In the genomic region with DNA sequence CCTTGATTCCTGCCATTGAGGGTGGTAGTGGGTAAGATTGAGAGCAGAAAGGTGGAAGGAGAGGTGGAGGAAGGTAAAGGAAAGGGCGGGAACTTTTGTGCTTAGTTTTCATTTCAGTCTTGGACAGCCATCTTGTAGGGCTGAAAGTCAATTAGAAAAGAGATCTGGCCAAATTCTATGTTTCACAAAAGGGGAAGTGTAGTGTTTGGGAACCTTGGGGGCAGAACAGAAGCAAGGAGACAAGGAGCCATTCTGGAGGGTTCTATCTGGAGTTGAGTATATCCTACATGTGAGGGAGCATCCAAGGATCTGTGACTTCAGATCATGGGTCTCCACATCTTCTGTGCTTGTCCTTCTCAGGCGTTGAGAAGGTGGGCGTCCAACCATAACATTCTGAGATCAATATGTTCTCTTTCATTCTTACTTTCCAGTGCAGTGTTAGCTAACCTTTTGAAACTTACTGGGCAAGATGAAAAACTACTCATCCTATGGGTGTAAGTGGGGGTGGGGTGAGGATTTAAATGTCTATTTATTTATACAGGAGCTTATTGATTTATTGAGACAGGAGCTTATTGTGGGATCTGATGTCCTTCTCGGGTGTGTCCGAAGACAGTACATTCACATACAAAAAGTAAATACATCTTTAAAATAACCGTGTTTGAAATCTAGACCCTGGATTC, we compare ENCODE assay signal across 8 mouse cellular contexts. TPM values are rescaled to one million over a fixed set of nuclear protein-coding genes. Genes with fewer than 3 reads are reported as not detected.
DNase-seq lines count a peak whose midpoint lies in the region; ATAC-seq and TF ChIP-seq lines count a peak whose summit lies in the region.

No protein-coding gene starts in this region.

- no peak for ATAC-seq in heart, embryonic 16.5 days (replicated peaks; ENCODE audit: extremely low read depth, insufficient read depth, low FRiP score)
- no peak for ATAC-seq in forebrain, embryonic 12.5 days (ENCODE audit: low FRiP score)
- 0 out of 2 replicates have a peak, but pooled peaks have one; percentile 2 for ATAC-seq in liver, postnatal 0 days
- no peak for ATAC-seq in monocyte, adult 5-6 weeks (replicated peaks; ENCODE audit: insufficient number of reproducible peaks, low FRiP score, low TSS enrichment, poor library complexity, severe bottlenecking)

- DNase-seq in heart, adult 11 months, result no peak
- no peak for DNase-seq in liver, postnatal 0 days
- no peak for DNase-seq in embryo, embryonic 9.5 days (ENCODE audit: extremely low spot score)
- DNase-seq in right cerebral cortex, adult 2 months (ENCODE audit: low spot score in 2 of 2), result no peak

- no peak for TF ChIP-seq EP300 in ES-Bruce4 (IDR thresholded peaks at IDR 0.05; ENCODE audit: insufficient read depth, low read depth, low read length)
- TF ChIP-seq EP300 in liver, postnatal 0 days (IDR thresholded peaks at IDR 0.05; ENCODE audit: low read depth), result no peak

- 49% methylated on average over 6 of the region's 6 CpGs for WGBS in heart, embryonic 16.5 days
- 63% methylated on average over 6 of the region's 6 CpGs for WGBS in forebrain, embryonic 12.5 days
- 33% methylated on average over 6 of the region's 6 CpGs for WGBS in liver, postnatal 0 days (ENCODE audit: insufficient replicate concordance)

- TF ChIP-seq POLR2A in ES-Bruce4 (IDR thresholded peaks at IDR 0.05; ENCODE audit: insufficient read depth, low read length), result no peak

- H3K36me3 ChIP-seq in heart, embryonic 16.5 days (ENCODE audit: control insufficient read depth, insufficient read depth), result no peaks in the 10 kb centered on the region
- H3K36me3 ChIP-seq in ES-Bruce4 (ENCODE audit: control insufficient read depth, insufficient read depth, low read length, poor library complexity, severe bottlenecking), result no peaks in the 10 kb centered on the region
- no peaks in the 10 kb centered on the region for H3K36me3 ChIP-seq in forebrain, embryonic 12.5 days (replicated peaks)
- no peaks in the 10 kb centered on the region for H3K36me3 ChIP-seq in liver, postnatal 0 days (replicated peaks; ENCODE audit: insufficient read depth, low read length)

- peaks cover 23% of the 10 kb centered on the region for H3K4me1 ChIP-seq in heart, embryonic 16.5 days (ENCODE audit: control insufficient read depth, insufficient read depth, low read length)
- peaks cover 2% of the 10 kb centered on the region for H3K4me1 ChIP-seq in ES-Bruce4 (ENCODE audit: control insufficient read depth, insufficient read depth, low read length)
- peaks cover 27% of the 10 kb centered on the region for H3K4me1 ChIP-seq in forebrain, embryonic 12.5 days
- peaks cover 22% of the 10 kb centered on the region for H3K4me1 ChIP-seq in liver, postnatal 0 days (ENCODE audit: insufficient read depth)

- H3K9me3 ChIP-seq in heart, embryonic 16.5 days (replicated peaks; ENCODE audit: control insufficient read depth, low read length), result no peaks in the 10 kb centered on the region
- H3K9me3 ChIP-seq in ES-Bruce4 (replicated peaks; ENCODE audit: control insufficient read depth, insufficient read depth, low read length, poor library complexity, severe bottlenecking), result no peaks in the 10 kb centered on the region
- H3K9me3 ChIP-seq in forebrain, embryonic 12.5 days, result no peaks in the 10 kb centered on the region
- H3K9me3 ChIP-seq in liver, postnatal 0 days (ENCODE audit: low read length), result no peaks in the 10 kb centered on the region

- H3K9ac ChIP-seq in heart, embryonic 16.5 days (ENCODE audit: low read length), result peak overlapping the region; percentile 96
- peak overlapping the region; percentile 83 for H3K9ac ChIP-seq in ES-Bruce4 (ENCODE audit: low read depth, poor library complexity, severe bottlenecking)
- peak overlapping the region; percentile 96 for H3K9ac ChIP-seq in forebrain, embryonic 12.5 days
- peak overlapping the region; percentile 96 for H3K9ac ChIP-seq in liver, postnatal 0 days (replicated peaks)

- no peak for TF ChIP-seq CTCF in ES-Bruce4 (IDR thresholded peaks at IDR 0.05; ENCODE audit: low read depth, low read length)
- no peak for TF ChIP-seq CTCF in liver, postnatal 0 days (IDR thresholded peaks at IDR 0.05; ENCODE audit: low read depth)

- peak overlapping the region; percentile 95 for H3K4me3 ChIP-seq in heart, embryonic 16.5 days (ENCODE audit: low read length)
- H3K4me3 ChIP-seq in ES-Bruce4 (ENCODE audit: low read depth, low read length), result peak overlapping the region; percentile 96
- peak overlapping the region; percentile 98 for H3K4me3 ChIP-seq in forebrain, embryonic 12.5 days (replicated peaks)
- H3K4me3 ChIP-seq in liver, postnatal 0 days (ENCODE audit: low read depth, low read length), result peak overlapping the region; percentile 96

- H3K27ac ChIP-seq in heart, embryonic 16.5 days (ENCODE audit: low read length), result peak overlapping the region; percentile 99
- peak overlapping the region; percentile 88 for H3K27ac ChIP-seq in ES-Bruce4 (ENCODE audit: insufficient read depth, low read length)
- H3K27ac ChIP-seq in forebrain, embryonic 12.5 days, result peak overlapping the region; percentile 96
- peak overlapping the region; percentile 99 for H3K27ac ChIP-seq in liver, postnatal 0 days (ENCODE audit: low read depth)

- H3K4me2 ChIP-seq in heart, embryonic 16.5 days (ENCODE audit: low read depth, low read length), result peak overlapping the region; percentile 80
- H3K4me2 ChIP-seq in forebrain, embryonic 12.5 days, result peak overlapping the region; percentile 79
- H3K4me2 ChIP-seq in liver, postnatal 0 days (ENCODE audit: low read depth, low read length), result peak overlapping the region; percentile 80

- no peaks in the 10 kb centered on the region for H3K27me3 ChIP-seq in heart, embryonic 16.5 days (ENCODE audit: control insufficient read depth, insufficient read depth, low read length)
- no peaks in the 10 kb centered on the region for H3K27me3 ChIP-seq in ES-Bruce4 (ENCODE audit: control insufficient read depth, insufficient read depth, low read length, poor library complexity, severe bottlenecking)
- H3K27me3 ChIP-seq in forebrain, embryonic 12.5 days, result no peaks in the 10 kb centered on the region
- no peaks in the 10 kb centered on the region for H3K27me3 ChIP-seq in liver, postnatal 0 days (ENCODE audit: insufficient read depth, low read length)

RNA-seq across cellular contexts. Expression of a gene that starts 0.5 kb away (rescaled TPM):
- 92.3 and 96.2 TPM in 2 replicates for polyA plus RNA-seq in heart, embryonic 16.5 days (2015; fragmentation: Nextera tagmentation; extraction: Ambion mirVana)
- 198 and 208 TPM in 2 replicates for polyA plus RNA-seq in ES-Bruce4 (2011; ENCODE audit: insufficient read depth, insufficient read length, low read depth, missing spikeins)
- polyA plus RNA-seq in forebrain, embryonic 12.5 days (2016; fragmentation: Nextera tagmentation; extraction: Ambion mirVana), result 241 and 255 TPM in 2 replicates
- polyA plus RNA-seq in liver, postnatal 0 days (2015; fragmentation: Nextera tagmentation; extraction: Ambion mirVana), result 83.0 and 87.4 TPM in 2 replicates
- total RNA-seq in monocyte, adult 5-6 weeks (2017), result 221 to 273 TPM (median 236 TPM) in 3 replicates

RNA-seq across cellular contexts. Expression of a gene that starts 0.8 kb away (rescaled TPM):
- polyA plus RNA-seq in heart, embryonic 16.5 days (2015; fragmentation: Nextera tagmentation; extraction: Ambion mirVana), result not detected in 2 replicates
- not detected in 2 replicates for polyA plus RNA-seq in ES-Bruce4 (2011; ENCODE audit: insufficient read depth, insufficient read length, low read depth, missing spikeins)
- not detected in 2 replicates for polyA plus RNA-seq in forebrain, embryonic 12.5 days (2016; fragmentation: Nextera tagmentation; extraction: Ambion mirVana)
- not detected in 2 replicates for polyA plus RNA-seq in liver, postnatal 0 days (2015; fragmentation: Nextera tagmentation; extraction: Ambion mirVana)
- 12.6 to 24.8 TPM in 2 of 3 replicates, not detected in the other for total RNA-seq in monocyte, adult 5-6 weeks (2017)
